Mouse (Mus musculus) urinary bladder, postnatal 14 days (tissue): ENCODE results near the gene Tsacc.

Experiments used
- DNase-seq: peaks from one replicate; pipeline ENCODE4 v3.0.0; 2021; ENCODE audit warnings: low spot score

Tsacc gene

DNA sequence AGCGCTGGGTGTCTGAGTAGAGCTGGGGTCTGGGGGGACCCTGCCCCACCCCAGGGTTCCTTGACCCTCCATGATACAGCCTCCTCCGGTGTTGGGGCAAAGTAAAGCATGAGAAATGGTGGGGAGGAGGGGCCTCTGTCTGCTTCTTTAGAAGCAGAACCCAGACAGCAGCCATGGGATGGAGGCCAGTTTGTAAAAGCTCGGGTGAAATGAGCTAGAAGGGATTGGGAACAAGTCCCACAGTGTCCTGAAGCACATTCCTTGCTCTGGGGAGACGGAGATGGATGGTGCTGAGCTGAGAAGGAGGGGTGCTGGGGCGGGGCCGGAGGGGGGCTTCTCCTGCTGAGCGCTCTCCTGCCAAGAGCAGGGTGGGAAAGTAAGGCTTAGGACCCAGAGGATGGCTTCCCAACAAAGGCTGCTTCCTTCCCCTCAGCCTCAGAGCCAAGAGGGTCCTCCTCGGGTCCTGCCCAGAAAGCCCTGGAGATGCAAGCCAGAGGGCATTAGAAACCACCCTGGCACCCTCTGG lies 57.9 kb downstream of the Tsacc start:
- DNase-seq: no peak

DNA sequence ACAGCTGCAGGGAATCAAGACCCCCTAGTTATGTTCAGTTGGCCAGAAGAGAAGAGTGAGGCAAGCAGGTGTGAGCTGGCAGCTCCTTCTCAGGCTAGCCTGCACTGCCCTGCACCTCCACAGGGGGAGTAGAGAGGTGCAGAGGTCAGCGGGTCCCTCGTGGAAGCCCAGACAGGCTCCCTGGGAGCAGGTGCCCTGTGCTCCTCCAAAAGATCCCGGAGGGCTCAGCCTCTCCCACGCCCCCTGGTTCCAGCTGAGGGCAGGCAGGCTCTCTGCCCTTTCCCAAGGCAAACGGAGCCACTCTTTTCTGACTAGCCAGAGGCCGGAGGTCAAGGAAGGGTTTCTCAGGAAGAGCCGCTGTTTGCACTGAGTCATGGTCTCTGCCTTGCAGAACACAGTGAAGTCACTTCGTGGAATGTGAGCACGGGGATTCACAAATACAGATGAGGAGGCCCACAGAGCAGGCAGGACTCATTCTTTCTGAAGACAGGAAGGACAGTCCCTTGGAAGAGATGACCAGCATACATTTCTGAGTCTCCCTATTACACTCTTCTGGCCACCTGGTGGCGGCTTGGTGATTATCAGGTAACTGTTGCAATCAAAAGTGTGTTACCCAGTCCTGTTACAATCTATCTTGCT lies 59.1 kb downstream of the Tsacc start:
- no peak for DNase-seq

DNA sequence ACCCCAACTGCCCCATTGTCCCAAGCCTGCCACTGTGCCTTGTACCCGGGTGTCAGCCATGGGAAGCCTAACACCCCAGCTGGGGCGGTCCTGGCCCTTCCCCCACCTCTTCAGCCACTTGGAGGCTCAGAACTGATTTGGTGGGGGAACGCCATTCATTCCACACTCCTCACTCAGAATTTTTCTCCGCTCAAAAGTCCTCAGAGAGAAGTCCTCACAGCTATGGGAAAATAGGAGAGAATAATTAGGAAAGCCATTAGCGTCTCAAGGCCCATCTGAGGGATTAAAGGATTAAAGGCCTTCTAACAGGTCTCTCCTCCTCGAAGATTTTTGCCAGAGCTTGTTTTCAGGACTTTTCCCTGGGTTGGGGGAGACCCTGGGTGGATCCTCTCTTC lies 59.6 kb downstream of the Tsacc start:
- DNase-seq: no peak

DNA sequence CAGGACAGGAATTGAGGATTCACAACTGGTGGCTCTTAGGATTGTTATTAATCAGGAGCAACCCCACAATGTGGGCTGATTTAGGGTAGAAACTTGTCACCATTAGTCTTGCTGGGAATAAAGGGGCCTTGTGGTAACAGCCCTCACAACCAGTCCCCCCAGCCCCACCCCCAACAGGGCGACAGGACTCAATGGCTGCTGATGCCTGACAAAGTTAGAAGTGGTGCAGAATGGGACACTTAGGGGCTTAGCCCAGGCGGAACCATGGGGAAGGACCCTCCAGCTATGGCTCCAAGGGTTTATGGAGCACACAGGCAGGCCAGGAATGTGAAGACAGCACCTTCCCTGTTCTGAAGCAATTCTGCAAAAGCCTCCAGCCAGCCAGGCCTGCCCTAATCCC lies 61.2 kb downstream of the Tsacc start:
- no peak for DNase-seq

DNA sequence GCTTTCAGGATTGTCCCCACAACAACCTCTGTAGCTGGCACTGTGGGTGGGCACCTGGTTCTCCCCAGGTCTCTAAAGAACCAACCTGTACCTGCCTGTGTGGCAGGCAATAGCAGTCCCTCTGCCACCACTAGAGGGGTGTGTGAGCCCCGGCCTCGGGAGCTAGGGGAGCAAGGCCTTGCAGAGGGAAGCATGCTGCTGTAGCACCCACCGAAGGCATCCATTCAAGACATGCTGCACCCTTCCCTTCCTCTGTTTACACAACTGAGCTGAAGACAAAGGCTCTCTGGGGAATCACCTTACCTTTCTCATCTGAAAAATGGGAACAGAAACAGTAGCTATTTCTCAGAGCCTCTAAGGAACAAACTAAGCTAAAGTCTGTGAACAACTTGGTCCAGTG lies 61.6 kb downstream of the Tsacc start:
- DNase-seq: no peak

GRCm38 (mm10) chr3:88234041-88234440 lies 62.8 kb downstream of the Tsacc start:
- DNase-seq: no peak

DNA sequence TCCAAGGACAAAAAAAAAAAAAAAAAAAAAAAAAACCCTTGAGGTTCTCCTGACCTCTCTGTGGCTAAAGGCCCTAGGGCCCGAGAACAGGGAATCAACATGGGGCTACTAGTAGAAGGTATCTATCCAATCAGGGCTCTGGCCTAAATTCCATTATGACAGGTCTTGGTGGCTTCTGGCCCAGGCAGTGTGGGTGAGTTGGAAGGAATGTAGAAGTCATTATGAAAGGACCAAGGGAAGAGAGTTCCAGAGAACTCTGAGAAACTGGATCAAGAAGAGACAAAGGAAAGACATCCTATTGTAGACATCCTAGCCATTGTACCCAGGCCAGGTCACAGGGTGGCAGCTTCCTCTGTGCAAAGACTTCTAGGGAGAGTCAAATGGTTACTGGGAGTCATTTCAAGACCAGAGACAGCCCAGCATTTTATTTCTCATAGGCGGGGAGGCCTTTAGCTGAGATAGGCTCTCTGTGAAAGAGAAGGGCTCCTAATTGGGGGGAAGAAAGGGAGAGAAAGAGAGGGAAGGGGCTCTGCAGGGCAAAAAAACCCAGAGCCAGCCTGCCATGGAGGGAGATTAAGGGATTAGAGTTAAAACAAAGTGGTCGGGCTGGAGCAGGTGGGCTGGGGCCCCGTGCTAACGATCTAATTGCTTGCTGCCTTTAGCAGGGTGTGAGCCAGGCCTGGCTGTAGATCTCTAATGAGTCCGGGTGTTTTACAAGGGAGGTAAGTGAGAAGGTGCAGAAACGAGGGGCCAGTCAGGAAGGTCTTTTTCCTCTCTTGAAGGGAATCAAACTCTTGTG lies 63.7 kb downstream of the Tsacc start:
- no peak for DNase-seq
